In the genomic region with DNA sequence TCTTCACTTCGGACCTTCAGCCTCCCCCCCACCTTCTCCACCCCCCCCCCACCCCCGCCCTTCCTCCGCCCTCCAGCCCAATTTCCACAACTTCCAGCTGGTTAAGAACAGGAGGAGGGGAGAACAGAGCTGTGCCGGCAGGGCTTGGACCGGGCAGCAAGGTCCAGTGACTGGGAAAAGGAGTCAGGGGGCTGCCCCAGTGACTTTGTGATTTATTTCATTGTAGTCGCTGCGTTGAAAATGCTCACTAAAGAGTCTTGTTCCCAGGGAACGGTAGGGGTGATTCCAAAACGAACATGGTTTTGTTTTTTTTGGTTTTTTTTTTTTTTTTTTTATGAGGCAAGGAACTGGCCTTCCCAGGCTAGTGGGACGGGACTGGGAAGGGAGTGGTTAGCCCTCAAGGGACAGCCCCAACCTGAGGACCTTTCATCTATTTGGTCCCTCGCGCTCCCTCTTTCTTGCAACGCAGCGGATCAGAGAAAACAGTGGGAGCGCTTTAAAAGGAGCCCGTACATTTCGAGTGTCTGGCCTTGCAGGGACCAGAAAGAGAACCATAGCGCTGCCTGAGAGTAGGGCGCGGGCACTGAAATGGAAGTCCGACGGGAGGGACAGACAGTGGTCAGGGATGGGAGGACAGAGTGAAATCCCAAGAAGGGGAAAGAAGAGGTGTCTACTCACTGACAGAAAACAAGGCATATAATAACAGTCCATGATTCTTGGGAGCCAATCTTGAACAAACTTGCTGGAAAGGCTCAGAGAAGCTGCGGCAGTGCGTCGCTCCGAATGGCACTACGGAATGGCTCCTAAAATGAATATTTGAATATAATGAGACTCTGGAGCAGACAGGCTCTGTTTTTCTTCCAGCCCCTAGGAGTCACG, we compare ENCODE assay signal across 8 mouse cellular contexts. TPM values are rescaled to one million over a fixed set of nuclear protein-coding genes. Genes with fewer than 3 reads are reported as not detected.
A peak's percentile ranks its signal among the peaks of the same experiment; 100 is the strongest.
DNase-seq lines count a peak whose midpoint lies in the region; ATAC-seq and TF ChIP-seq lines count a peak whose summit lies in the region.

No protein-coding gene starts in this region.

- WGBS in forebrain, embryonic 16.5 days: under 1% methylated on average over 28 of the region's 28 CpGs
- WGBS in midbrain, embryonic 12.5 days: under 1% methylated on average over 28 of the region's 28 CpGs

- H3K4me1 ChIP-seq in forebrain, embryonic 16.5 days (replicated peaks; ENCODE audit: control insufficient read depth, insufficient read depth, low read length): peaks cover 43% of the 10 kb centered on the region
- H3K4me1 ChIP-seq in midbrain, embryonic 12.5 days: peaks cover 41% of the 10 kb centered on the region

- H3K4me3 ChIP-seq in left cerebral cortex, adult 2 months: peak overlapping the region; percentile 37
- peak overlapping the region; percentile 56 for H3K4me3 ChIP-seq in forebrain, embryonic 16.5 days (replicated peaks; ENCODE audit: low read length)
- peak overlapping the region; percentile 51 for H3K4me3 ChIP-seq in midbrain, embryonic 12.5 days

- no peak for TF ChIP-seq CTCF in left cerebral cortex, adult 2 months (IDR thresholded peaks at IDR 0.05)

- 0 out of 2 replicates have a peak overlapping the region, but pooled peaks have one; percentile 44 for H3K27ac ChIP-seq in left cerebral cortex, adult 2 months
- H3K27ac ChIP-seq in forebrain, embryonic 16.5 days (ENCODE audit: low read length): no peak overlapping the region
- H3K27ac ChIP-seq in midbrain, embryonic 12.5 days (replicated peaks): no peak overlapping the region

- DNase-seq in left cerebral cortex, adult 2 months (ENCODE audit: extremely low spot score in 1 of 2, low spot score in 2 of 2): no peak
- no peak for DNase-seq in left cerebral cortex, adult 11 months (ENCODE audit: low spot score)
- DNase-seq in kidney, adult 8-10 months: peak; percentile 84 to 85
- no peak for DNase-seq in thymus, postnatal 4 days
- DNase-seq in left cerebral cortex, adult 8-10 months (ENCODE audit: low spot score in 2 of 2): no peak

- peak; percentile 2 for ATAC-seq in forebrain, embryonic 16.5 days
- ATAC-seq in midbrain, embryonic 12.5 days (ENCODE audit: low FRiP score, low read depth): peak; percentile 7; the same call in 1 of the 2 replicates
- ATAC-seq in cerebellum, adult (ENCODE audit: insufficient number of reproducible peaks, low FRiP score, low TSS enrichment): no peak

- intact Hi-C loops in left cerebral cortex, adult 2 months (cut with DNase I): loop anchor here (5.0 kb wide), 1 partner anchor 394 kb away; no protein-coding TSS in a partner anchor

- H3K4me2 ChIP-seq in forebrain, embryonic 16.5 days (ENCODE audit: low read length): peak overlapping the region; percentile 80
- H3K4me2 ChIP-seq in midbrain, embryonic 12.5 days (replicated peaks): peak overlapping the region; percentile 82

- no peaks in the 10 kb centered on the region for H3K9me3 ChIP-seq in forebrain, embryonic 16.5 days (ENCODE audit: control insufficient read depth, low read length)
- H3K9me3 ChIP-seq in midbrain, embryonic 12.5 days: no peaks in the 10 kb centered on the region

- no peaks in the 10 kb centered on the region for H3K36me3 ChIP-seq in forebrain, embryonic 16.5 days (ENCODE audit: control insufficient read depth, insufficient read depth)
- no peaks in the 10 kb centered on the region for H3K36me3 ChIP-seq in midbrain, embryonic 12.5 days

- peaks cover 83% of the 10 kb centered on the region for H3K27me3 ChIP-seq in forebrain, embryonic 16.5 days (replicated peaks; ENCODE audit: control insufficient read depth, insufficient read depth, low read length)
- H3K27me3 ChIP-seq in midbrain, embryonic 12.5 days: peaks cover 93% of the 10 kb centered on the region

- peak overlapping the region; percentile 40 for H3K9ac ChIP-seq in forebrain, embryonic 16.5 days (replicated peaks; ENCODE audit: low read depth, low read length)
- H3K9ac ChIP-seq in midbrain, embryonic 12.5 days (replicated peaks): no peak overlapping the region; the same call in 1 of the 2 replicates

RNA-seq across cellular contexts. Expression of a gene that starts 3.8 kb away (rescaled TPM):
- total RNA-seq in left cerebral cortex, adult 2 months (2021): 1 to 10 TPM; 4.2 to 6.0 TPM
- polyA plus RNA-seq in forebrain, embryonic 16.5 days (2015; fragmentation: Nextera tagmentation; extraction: Ambion mirVana): 3.2 and 7.4 TPM in 2 replicates
- polyA plus RNA-seq in midbrain, embryonic 12.5 days (2016; fragmentation: Nextera tagmentation; extraction: Ambion mirVana): 9.0 and 12.7 TPM in 2 replicates
- 1 to 10 TPM; 2.9 to 7.5 (median 5.7) TPM for total RNA-seq in left cerebral cortex, adult 8-10 months (2022)

RNA-seq across cellular contexts. Expression of a gene that starts 7.5 kb away (rescaled TPM):
- not detected for total RNA-seq in left cerebral cortex, adult 2 months (2021)
- not detected in 2 replicates for polyA plus RNA-seq in forebrain, embryonic 16.5 days (2015; fragmentation: Nextera tagmentation; extraction: Ambion mirVana)
- polyA plus RNA-seq in midbrain, embryonic 12.5 days (2016; fragmentation: Nextera tagmentation; extraction: Ambion mirVana): not detected in 2 replicates
- total RNA-seq in left cerebral cortex, adult 8-10 months (2022): not detected

Comparison
In these comparisons a context has a peak if more than half of its experiments do, and no peak if none do; other contexts are left out.
1. DNase-seq: peak in kidney, adult 8-10 months (2 of 2); none in left cerebral cortex, adult 2 months (0 of 2), left cerebral cortex, adult 11 months (single experiment), thymus, postnatal 4 days (single experiment) and left cerebral cortex, adult 8-10 months (0 of 2).
2. Peak in every context shown above with its lines, with median percentiles within 50 percentile points of each other: H3K4me3 ChIP-seq.